Mouse (Mus musculus) kidney, postnatal 4 days (tissue): ENCODE measurements at regions not wholly inside any gene's neighbourhood (a gene's known extent, or its start where the extent isn't known, plus 50 kb on each side); places are given as distances from the start of the nearest gene placed in this dataset.

Experiments used
- DNase-seq, 2 experiments: peaks; one replicate each; pipeline ENCODE4 v3.0.0; 2021; ENCODE audit warnings: mixed read lengths in 2 of 2

DNA sequence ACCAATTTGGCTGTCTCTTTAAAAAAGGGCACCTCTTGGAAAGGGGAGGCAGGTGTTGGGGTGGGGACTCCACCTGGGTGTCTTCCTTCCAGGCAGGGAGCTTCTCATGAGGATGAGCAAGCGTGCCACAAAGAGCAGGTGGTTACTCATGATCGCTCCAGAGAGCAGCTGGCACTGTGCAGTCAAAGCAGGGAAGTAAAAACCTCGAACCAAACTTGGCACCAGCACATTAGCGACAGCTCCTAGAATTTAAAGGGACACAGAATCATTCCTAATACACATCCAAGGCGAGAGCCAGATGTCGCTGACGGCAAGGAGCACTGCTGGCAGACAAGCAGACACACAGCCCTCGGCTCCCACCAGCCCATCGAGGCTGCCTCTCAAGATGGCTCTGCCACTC lies 70.4 kb downstream of the Irx5 start:
- DNase-seq, result no peak

DNA sequence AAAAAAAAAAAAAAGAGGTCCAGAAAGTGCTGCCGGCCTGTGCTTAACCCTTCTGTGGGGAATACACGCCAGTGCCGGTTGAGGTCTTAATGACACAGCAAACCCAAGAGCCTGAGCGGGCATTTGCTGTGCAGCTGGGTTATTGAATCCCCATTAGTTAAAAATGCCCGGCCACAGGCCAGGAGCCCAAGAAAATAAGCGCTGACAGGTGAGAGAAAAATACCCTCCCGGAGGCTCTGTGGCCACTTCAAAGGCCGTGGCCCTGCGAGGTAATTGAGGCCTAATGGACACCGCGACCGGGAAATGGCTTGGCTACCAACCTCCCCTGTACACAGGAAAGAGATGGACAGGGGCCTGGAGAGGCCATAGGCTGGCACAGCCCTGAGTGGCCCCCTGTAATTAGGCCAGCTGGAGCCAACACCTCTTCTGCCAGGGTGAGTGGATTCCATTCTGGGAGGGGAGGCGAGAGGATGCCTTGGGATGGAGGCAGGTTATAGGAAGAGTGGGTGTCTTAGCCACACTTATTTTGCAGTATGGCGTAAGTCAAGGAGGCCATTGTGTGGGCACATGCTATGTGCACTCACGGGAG lies 79.7 kb downstream of the Irx5 start:
- no peak for DNase-seq

DNA sequence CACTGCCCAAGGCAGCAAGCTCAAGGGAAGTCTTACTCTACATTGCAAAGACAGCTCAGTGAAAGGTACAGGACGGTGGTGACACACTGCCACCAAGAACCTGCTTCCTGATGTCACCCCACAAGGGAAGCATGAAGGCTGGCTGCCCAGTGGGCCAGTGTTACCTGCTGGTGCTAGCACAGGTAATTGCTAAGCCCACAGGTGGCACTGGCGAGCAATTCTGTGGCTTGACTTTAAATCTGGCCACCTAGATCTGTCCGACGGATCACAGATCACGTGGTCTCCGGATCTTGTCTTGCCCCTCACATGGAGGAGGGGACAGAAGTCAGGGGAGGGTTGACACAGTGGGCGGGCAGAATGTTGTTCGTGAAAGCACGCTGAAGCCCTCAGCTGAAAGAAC lies 80.9 kb downstream of the Irx5 start:
- DNase-seq, result peak; percentile 59 to 62

DNA sequence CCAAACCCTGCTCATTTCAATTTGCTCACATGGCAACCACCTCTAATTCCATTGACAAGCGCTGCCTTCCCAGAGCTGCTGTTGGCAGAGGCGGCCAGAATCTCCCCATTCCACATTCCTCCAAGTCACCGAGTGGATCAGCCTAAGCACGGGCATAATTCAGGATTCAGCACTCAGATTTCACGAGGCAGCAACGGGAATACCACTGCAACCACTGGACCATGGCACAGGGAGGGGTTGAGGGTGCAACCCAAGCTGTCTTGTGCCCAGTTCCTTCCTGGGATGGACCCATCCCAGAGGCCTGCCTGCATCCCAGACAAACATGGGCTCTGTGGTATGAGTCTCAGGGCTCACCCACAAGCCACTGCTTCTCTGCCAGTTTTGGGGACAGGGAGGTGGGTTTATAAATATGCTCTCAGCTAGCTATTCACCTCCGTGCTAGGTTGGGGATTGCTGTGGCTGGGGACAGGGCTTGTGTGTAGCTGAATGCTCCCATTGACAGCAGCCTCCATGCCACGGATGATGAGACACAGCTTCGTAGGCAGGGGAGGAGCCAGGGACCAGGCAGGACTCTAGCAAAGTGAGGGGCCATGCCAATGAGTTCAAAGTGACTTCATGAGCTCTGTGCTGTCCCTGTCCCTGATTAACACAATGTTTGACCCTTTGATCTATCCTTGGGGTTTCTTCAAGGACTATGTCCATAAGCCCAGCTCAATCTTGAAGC lies 82.5 kb downstream of the Irx5 start:
- DNase-seq, result peak; percentile 43 to 61

DNA sequence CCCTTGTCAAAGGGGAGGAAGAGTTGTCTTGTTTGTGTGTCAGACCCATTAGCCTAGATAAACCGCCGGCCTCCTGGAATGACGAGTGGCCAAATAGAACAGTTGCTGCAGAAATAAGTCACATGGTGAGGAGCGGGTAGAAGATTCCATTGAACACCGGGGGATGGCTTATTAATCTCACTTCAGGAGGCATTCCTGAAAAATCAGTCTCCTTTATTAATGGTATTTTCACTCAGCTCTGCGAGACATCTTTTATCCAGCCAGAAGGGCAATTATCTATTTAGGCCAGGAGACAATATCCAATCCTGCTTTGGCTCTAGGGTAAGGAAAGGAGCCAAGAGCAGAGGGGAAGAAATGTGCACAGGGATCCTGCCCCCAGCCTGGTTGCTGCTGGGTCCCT lies 84.7 kb downstream of the Irx5 start:
- DNase-seq, result no peak

DNA sequence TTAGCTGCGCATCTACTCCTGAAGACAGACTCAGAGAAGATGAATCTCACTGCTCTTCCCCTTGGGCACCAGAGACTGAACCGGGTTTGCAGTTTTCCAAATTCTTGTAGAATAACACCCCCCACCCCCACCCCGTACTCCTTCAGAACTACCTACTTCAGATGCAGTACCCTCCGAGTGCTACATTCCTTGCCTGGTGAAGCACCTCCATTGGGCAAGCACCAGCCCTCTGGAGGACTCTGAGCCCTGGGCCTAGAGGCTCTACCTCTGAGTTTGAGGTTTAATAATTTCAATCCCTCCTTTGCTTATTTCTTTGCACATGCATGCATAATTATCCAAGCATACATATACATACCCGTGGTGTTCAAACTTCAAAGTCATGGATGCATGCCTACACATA lies 101.9 kb downstream of the Irx5 start:
- no peak for DNase-seq

DNA sequence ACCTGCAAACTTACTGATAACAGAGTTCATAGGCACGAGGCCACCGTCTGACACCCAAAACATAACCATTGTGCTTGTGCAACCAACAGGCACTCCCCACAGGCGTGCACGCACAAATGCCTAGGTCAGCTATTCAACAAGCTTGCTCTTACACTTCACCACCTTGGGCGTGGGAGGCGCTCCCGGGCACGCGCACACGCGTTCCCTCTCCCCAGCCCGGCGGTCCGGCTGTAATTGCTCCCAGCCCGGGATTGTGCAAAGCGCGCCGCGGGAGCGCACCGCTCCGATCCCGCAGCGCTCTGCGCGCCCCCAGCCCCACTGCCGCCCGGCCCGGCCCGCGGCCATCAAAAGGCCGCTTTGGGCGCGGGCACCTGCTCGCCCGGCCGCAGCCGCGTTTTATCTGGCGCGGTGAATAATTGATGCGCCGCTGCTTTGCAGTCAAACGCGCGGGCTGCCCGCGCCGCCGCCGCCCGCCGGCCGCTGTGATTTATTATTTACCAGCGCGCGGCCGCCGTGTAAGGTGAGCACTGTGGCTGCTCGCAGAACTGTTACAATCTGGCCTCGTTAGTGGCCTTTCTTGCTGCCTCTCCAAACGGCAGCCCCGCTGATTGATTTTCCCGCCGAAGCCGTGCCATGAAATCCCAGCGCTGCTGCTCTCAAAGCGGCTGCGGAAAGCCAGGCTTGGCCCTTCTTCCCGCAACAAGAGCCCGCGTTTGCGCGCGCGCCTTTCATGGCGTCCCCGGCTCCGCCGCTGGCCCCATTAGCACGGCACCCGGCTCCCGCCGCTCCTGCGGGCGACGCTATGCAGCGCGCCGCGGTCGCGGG lies 102.9 kb downstream of the Irx5 start:
- DNase-seq, result peak; percentile 57 to 60

DNA sequence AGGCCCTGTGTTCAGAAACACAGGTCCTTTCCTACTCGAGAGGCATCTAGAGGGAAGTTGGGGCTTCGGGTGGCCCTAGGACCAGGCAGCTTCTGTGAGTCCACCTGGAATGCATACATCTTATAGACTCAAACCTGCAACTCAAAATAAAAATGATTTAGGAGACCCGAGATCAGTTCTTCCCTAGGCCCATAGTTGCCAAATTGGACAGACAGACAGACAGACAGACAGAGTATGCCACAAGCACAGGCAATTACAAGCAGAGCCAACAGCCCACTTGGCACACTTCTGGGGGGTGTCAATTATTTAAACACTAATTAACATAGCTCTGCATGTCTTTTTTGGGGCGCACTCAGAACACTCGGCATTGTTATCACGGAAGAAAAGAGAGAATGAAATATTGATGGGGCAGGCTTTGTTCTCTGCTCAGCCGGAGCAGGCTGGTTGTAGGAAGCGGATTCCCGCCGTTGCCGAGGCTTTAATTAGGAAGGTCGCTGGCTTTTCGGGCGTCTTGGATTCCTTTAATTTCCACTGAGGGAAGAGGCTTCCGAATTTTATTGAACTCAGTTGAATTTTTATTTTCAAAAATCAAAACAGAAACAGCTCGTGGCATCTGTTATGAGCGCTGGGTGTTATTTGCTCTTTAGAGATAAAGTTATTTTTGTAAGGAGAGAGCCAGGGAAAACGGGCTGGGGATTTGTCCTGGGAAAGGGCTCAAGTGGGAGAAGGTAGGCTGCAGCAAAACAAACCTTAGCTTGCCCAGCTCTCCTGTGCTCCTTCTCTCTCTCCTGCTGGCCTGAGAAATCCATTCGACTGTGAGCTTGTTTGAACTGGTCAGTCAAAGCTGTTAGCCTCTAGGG lies 111.9 kb downstream of the Irx5 start:
- DNase-seq, result no peak

DNA sequence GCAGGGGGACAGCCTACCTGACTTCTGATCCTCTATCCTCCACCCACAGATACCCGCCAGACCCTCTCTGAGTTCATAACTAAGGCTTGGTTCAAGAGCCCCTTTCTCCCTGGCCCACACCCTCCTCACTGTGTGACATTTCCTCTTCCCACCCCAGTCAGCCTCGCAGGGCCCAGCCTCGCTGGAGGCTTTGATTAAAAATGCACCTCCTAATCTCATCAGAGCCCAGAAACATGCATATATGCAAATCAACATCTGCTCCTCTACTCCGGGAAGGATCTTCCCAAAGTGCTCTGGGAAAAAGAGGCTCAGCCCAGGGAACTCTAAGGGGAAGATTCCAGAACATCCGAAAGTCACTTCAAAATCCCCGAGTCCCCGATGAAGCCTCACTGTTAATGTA lies 114.8 kb downstream of the Irx5 start:
- no peak for DNase-seq

DNA sequence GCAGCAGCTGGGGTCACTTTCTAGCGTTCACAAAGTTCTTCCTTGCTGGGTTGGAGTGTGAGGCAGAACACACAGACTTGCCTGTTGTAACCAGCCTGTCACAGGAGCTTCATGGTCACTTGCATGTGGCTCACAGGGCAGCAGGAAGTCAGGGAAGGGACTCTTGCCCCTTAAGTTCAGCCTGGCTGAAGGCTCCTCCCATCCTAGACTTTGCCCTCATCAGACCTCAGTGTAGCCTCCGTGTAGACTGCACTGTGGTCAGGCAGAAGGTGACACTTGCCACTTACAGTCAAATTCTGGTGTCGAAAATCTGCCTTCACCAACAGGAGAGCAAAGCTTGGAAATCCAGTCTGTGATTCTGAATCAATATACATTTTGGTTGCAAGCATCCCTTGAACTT lies 115.4 kb downstream of the Irx5 start:
- DNase-seq, result peak in 1 of 2 experiments; percentile 22

DNA sequence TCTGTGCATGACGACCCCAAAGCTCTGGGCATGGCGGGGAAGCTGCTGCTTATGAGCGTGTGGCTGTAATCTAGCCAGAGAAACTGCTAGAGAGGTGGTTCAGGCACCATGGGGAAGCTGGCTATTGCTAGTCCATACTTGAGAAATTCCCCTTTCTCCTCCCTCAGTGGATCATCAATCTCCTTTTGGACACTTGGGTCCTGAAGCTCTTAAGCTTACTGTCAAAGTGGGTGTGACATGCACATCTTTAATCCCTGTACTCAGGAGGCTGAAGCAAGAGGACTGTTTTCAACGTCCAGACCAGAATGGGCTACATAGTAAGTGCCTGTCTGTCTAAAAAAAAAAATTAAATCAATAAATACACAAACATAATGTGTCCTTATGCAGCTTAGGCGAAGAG lies 125.0 kb downstream of the Irx5 start:
- no peak for DNase-seq

DNA sequence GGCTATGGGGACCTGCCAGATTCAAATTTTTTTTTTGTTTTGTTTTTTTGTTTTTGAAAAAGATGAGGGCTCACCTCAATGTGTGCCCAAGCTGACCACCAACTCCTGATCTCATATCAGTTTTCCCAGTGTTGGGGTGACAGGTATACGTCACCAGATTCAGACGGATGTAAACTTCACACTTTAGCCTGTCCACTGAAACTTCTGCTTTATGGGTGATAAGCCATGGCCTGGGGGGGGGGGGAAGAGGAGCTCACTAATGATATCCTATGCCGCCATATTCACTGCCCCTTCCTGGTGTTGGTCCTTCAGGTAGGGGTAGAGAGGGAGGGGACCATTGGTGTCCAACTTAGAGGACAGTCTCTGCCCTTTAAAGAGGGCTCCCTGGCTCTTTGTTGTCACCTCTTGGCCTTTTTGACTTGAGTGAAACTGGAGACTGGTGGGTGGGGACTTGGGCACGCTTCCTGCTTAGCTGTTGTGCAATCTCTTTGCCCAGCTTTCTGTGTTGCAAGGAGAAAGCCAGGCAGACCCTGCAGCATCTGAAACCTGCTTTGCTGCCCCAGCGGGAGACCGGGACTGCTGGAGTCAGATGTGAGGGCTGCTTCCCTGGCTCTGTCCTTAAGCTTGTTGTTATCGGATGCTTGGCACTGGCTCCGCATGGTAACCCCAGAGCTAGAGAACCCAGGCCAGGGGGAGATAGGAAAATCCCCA lies 125.8 kb downstream of the Irx5 start:
- no peak for DNase-seq

DNA sequence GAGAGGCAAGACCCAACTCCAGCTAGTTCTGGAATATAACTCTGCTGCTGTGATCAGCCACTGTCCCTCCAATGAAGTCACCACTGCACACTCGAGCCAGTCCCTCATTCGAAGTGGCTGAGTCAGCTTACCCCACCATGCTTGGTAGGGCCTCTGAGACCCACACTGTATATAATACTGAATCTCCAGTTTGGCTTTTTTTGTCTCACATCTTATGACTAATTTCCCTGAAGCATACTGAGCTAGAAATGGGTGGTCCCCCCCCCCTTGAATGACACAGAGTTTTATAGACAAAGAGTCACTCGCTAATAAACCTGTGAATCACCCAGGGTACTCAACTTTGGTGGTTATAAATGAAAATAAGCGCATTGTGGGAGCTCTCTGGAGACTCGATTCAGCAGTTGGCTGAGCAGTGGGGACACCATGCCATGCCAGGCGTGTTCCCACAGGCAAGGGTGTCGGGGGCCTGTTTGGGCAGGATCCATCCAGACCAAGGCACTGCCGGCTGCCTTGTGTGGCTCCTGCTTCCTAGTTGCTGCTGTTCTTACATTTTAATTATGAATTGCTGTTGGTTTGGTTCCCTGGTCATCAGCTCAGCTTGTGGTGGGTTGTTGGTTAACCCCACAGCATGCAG lies 131.2 kb downstream of the Irx5 start:
- DNase-seq, result no peak

DNA sequence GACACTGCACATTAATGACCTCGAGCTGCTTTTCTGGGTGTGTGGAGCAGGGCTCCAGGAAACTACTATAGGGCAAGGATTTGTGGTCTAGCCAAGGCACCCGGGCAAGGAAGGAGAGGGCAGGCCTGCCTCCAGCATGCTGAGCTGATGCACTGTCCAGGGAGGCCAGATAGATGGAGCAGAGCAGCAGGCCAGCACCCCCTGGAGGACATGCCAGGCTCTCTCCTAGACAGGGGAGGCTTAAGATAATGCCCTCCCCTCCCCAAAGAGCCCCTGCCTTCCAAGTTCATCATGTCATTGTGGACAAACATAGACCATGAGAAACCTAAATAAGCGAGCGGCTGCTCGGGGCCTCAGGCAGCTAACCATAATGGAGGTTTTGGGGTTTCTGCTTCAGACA lies 134.1 kb downstream of the Irx5 start:
- DNase-seq, result peak; percentile 28 to 31

DNA sequence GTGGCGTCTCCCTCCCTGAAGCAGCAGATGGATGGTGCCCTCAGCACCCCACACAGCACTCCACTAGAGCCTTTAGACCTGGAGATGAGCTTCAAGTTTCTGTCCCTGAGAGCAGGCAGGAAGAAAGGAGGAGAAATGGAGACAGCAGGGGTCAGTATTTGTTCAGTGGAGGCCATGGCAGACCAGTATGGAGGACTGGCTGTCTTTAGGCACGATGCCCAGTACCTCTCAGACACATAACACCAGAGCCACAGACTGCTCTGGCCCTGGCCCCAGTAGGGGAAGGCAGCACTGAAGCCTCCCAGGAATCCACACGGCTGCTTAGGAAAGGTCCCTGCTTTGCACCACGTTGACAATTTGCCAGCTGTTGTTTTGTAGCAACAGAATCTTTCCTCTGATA lies 136.0 kb downstream of the Irx5 start:
- peak; percentile 25 to 45 for DNase-seq

DNA sequence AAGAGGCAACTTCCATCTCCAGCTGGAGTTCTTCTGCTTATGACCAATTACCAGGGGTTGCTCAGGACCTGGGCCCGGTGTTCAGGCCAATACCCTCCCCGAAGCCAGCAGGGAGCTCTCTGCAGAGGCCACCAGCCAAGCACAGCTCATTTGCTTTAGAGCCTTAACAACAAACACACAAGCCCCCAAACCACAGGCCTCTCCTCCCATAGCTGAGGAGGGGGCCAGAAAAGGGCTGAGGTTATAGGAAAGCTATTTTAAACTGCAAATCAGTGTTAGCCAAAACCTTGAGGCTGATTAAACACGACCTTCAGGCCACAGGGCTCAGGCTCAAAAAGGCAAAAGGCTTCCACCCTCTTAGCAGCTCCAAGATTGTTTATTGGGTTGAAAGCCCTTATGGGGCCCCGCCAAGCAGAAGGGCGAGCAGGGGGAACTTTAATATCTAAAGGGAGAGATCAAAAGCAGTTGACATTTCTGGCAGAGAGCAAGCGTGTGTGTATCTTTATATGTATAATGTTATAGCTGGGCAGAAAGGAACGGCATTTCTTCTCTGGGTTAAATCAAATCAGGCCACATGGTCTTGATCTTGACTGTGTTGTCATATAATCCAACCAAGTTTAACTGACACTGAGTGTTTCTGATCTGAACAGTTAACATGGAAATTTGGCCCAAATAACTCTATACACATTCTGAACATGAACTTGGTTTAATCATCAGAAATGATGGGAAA lies 148.3 kb downstream of the Irx5 start:
- DNase-seq, result peak; percentile 12

DNA sequence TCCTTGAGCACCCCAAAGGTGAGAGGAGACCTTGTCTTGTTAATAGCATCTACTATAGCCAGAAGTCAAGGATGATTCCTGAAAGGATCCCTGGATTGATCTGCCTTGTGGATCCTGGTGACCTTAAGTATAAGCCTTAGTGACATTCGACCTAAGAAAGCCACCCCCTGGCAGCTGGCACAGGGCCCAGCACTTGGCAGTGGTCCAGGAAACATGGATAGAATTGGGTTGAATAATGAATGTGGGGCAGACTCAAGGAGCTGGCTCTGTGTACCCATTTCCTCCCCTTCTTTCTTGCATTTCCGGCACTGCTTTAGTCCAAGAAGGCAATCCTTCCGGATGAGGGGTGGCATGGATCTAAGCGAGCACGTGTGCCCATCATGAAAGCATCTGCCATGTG lies 149.0 kb downstream of the Irx5 start:
- DNase-seq, result peak; percentile 22 to 23

DNA sequence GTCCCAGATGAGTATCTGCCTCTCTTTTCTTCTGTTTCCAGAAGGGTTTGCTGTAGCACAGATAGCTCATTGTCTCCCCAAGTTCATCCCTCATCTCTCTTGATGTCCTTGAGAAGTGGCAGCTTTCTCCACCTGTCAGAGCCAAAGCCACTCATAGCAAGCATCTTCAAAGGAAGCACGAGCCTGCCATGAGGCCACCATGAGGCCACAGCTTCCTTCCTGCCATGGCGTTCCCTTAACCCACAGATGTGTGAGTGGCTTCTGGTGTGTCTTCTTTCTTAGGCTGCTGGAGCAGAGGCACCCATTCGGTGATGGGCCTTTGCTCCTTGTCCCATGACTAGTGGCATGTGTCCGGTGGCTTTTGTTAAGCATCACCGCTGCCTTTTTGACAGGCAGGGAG lies 149.5 kb downstream of the Irx5 start:
- no peak for DNase-seq

DNA sequence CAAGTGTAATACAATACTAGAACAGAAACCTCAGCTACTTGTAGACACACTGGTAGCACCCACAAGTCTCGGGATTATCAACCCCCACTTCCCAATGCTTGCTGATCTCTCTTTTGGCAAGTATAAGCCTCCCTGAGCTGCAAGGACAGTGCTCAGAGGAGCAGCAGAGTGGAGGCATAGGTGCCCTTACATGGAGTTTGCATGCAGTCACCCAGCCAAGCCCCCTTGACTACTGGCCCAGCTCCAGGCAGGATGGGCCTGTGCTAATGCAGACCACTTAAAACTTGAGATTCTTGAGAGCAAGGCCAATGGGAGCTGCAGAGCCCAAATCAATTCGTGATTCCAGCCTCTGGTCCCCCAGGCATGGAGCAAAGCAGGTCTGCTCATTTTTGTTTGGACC lies 158.0 kb downstream of the Irx5 start:
- no peak for DNase-seq

DNA sequence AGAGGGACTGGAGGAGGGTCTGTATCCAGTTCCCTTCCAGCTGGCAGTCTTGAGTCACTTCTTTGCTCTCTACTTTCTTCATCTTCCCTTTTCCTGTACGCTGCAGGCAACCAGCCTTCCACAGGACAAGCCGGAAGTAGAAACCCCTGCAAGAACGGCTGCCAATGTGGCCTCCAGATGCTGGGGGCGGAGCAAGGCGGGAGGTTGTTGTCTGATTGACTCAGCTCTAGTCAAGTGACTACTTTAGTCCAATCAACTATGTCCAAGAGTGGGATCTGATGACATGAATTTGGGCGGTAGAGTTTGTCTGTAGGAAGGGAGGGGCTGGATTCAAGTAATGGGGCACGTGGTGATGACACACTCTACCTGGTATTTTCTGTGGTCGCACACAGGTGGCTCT lies 156.1 kb upstream of the Irx6 start:
- peak; percentile 15 to 31 for DNase-seq

DNA sequence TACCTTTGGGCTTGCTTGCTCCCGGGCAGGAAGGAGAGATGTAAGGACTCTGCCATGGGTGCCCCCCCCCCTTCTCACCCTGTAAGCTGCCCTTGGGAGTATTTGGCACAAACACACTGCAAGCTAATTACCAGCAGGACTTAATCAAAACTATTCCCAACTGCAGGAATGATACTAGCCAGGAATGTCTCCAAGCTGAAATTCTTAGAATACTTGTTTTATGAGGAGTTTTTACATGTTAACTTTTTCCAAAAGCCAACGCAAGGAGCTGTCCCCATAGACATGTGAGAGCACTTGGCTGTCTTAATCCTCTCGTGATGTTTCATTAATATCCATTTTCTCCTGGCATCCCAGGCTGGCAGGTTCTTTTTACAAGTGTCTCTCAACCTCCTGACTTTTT lies 155.6 kb upstream of the Irx6 start:
- peak in 1 of 2 experiments; percentile 3 for DNase-seq
